Comparison of ENCODE assay signal across 16 mouse cellular contexts in genomic region chr1:132582998-132583604, GRCm38 (mm10). TPM values are rescaled to one million over a fixed set of nuclear protein-coding genes. Genes with fewer than 3 reads are reported as not detected.
A peak's percentile ranks its signal among the peaks of the same experiment; 100 is the strongest.
DNase-seq lines count a peak whose midpoint lies in the region; ATAC-seq lines count a peak whose summit lies in the region.
"Had no signal": no experiment of that assay in that cellular context is flagged by ENCODE, and none has a peak within 500 bp of the region (broad histone marks: within the 10 kb centered on the region; RNA-seq: fewer than 3 reads in every experiment).

No protein-coding gene starts in this region.

- intact Hi-C loops in gastrocnemius, postnatal 36 days (cut with DNase I), result no loop called here

- H3K9me3 ChIP-seq in forebrain, embryonic 16.5 days (ENCODE audit: control insufficient read depth, low read length), result no peaks in the 10 kb centered on the region
- H3K9me3 ChIP-seq in midbrain, embryonic 10.5 days (replicated peaks), result no peaks in the 10 kb centered on the region
- no peaks in the 10 kb centered on the region for H3K9me3 ChIP-seq in neural tube, embryonic 15.5 days (replicated peaks)
- H3K9me3 ChIP-seq: heart, embryonic 15.5 days had no signal

- H3K4me1 ChIP-seq in forebrain, embryonic 16.5 days (replicated peaks; ENCODE audit: control insufficient read depth, insufficient read depth, low read length), result peaks cover 38% of the 10 kb centered on the region
- H3K4me1 ChIP-seq in midbrain, embryonic 10.5 days, result peaks cover 96% of the 10 kb centered on the region
- H3K4me1 ChIP-seq in neural tube, embryonic 15.5 days, result peaks cover 39% of the 10 kb centered on the region

- WGBS in forebrain, embryonic 16.5 days, result 70% methylated on average over 18 of the region's 18 CpGs
- 75% methylated on average over 18 of the region's 18 CpGs for WGBS in midbrain, embryonic 10.5 days
- WGBS in neural tube, embryonic 15.5 days, result 84% methylated on average over 18 of the region's 18 CpGs

- ATAC-seq in frontal cortex, adult (ENCODE audit: low TSS enrichment), result peak; percentile 44
- peak; percentile 34 for ATAC-seq in forebrain, embryonic 16.5 days
- no peak for ATAC-seq in neural tube, embryonic 15.5 days (ENCODE audit: low FRiP score)
- ATAC-seq: inflammation-experienced regulatory T-cells, adult 6 months had no signal

- H3K9ac ChIP-seq in forebrain, embryonic 16.5 days (replicated peaks; ENCODE audit: low read depth, low read length), result 0 out of 2 replicates have a peak overlapping the region, but pooled peaks have one; percentile 20
- H3K9ac ChIP-seq in neural tube, embryonic 15.5 days (replicated peaks), result no peak overlapping the region
- H3K9ac ChIP-seq: heart, embryonic 15.5 days; lung, embryonic 14.5 days had no signal

- no peak for DNase-seq in frontal cortex, postnatal 14 days (ENCODE audit: low spot score in 2 of 2)
- DNase-seq in midbrain, embryonic 10.5 days (ENCODE audit: low spot score), result peak; percentile 31
- no peak for DNase-seq in urinary bladder, postnatal 14 days (ENCODE audit: low spot score)
- DNase-seq in thymus, postnatal 0 days (ENCODE audit: low spot score), result no peak
- no peak for DNase-seq in gastrocnemius, postnatal 36 days
- DNase-seq: cerebellum, adult 9-10 months; heart, adult 11 months; kidney, postnatal 10 days; lung, embryonic 14.5 days; right cerebral cortex, postnatal 4 days; thymus, adult 2 months had no signal

- H3K27me3 ChIP-seq in forebrain, embryonic 16.5 days (replicated peaks; ENCODE audit: control insufficient read depth, insufficient read depth, low read length), result no peaks in the 10 kb centered on the region
- H3K27me3 ChIP-seq in midbrain, embryonic 10.5 days (ENCODE audit: low read depth, poor library complexity, severe bottlenecking), result no peaks in the 10 kb centered on the region
- H3K27me3 ChIP-seq in neural tube, embryonic 15.5 days (replicated peaks), result no peaks in the 10 kb centered on the region

- H3K27ac ChIP-seq in forebrain, embryonic 16.5 days (ENCODE audit: low read length), result peak overlapping the region; percentile 76
- H3K27ac ChIP-seq in midbrain, embryonic 10.5 days (replicated peaks), result peak overlapping the region; percentile 84
- peak overlapping the region; percentile 77 for H3K27ac ChIP-seq in neural tube, embryonic 15.5 days (replicated peaks)
- H3K27ac ChIP-seq: heart, embryonic 15.5 days had no signal

- no peaks in the 10 kb centered on the region; the same call in 1 of the 2 replicates for H3K36me3 ChIP-seq in forebrain, embryonic 16.5 days (ENCODE audit: control insufficient read depth, insufficient read depth)
- H3K36me3 ChIP-seq in midbrain, embryonic 10.5 days, result no peaks in the 10 kb centered on the region
- H3K36me3 ChIP-seq in neural tube, embryonic 15.5 days, result peaks cover 16% of the 10 kb centered on the region
- H3K36me3 ChIP-seq: heart, embryonic 15.5 days had no signal

- H3K4me3 ChIP-seq in forebrain, embryonic 16.5 days (replicated peaks; ENCODE audit: low read length), result no peak overlapping the region
- peak overlapping the region; percentile 12; the same call in 1 of the 2 replicates for H3K4me3 ChIP-seq in midbrain, embryonic 10.5 days
- no peak overlapping the region for H3K4me3 ChIP-seq in neural tube, embryonic 15.5 days (replicated peaks)
- H3K4me3 ChIP-seq: heart, embryonic 15.5 days had no signal

- no peak overlapping the region for H3K4me2 ChIP-seq in forebrain, embryonic 16.5 days (ENCODE audit: low read length)
- H3K4me2 ChIP-seq in neural tube, embryonic 15.5 days, result no peak overlapping the region
- H3K4me2 ChIP-seq: heart, embryonic 15.5 days; lung, embryonic 14.5 days had no signal

RNA-seq across cellular contexts. Expression of gene Cntn2, which starts 40.0 kb away (rescaled TPM):
- polyA plus RNA-seq in forebrain, embryonic 16.5 days (2015; fragmentation: Nextera tagmentation; extraction: Ambion mirVana), result 134 and 147 TPM in 2 replicates
- 14.2 and 34.9 TPM in 2 replicates for polyA plus RNA-seq in midbrain, embryonic 10.5 days (2016; fragmentation: Nextera tagmentation; extraction: Ambion mirVana)
- polyA plus RNA-seq in neural tube, embryonic 15.5 days (2015; fragmentation: Nextera tagmentation; extraction: Ambion mirVana), result 17.7 and 22.1 TPM in 2 replicates
- 0.08 and 0.23 TPM in 2 replicates for polyA plus RNA-seq in thymus, postnatal 0 days (2015; fragmentation: Nextera tagmentation; extraction: Ambion mirVana)
- total RNA-seq in gastrocnemius, postnatal 36 days (2021), result not detected
- polyA plus RNA-seq: inflammation-experienced regulatory T-cells, adult 6 months had no signal

Comparison
In these comparisons a context has a peak if more than half of its experiments do, and no peak if none do; other contexts are left out.
1. RNA of gene Cntn2, which starts 40.0 kb away (polyA plus RNA-seq): 134 to 147 TPM in forebrain, embryonic 16.5 days, 17.7 to 22.1 TPM in neural tube, embryonic 15.5 days and 14.2 to 34.9 TPM in midbrain, embryonic 10.5 days; 0.08 to 0.23 TPM in thymus, postnatal 0 days; every median in the first group is over 10 times any median in the second.
2. Peak in every context shown above with its lines, with median percentiles within 50 percentile points of each other: H3K27ac ChIP-seq.